Mouse (Mus musculus) lung, adult 2 months (tissue): ENCODE results near the gene Gatad1.
"Not testable (repeated sequence)": the region's sequence is repeated elsewhere in the genome, so short reads cannot be mapped to it uniquely, and the experiment has no call there.

Experiments used
- CTCF ChIP-seq: fragments of 200-500 bp; IDR thresholded peaks from 2 replicates; pipeline ENCODE4 v1.5.1; 2011; ENCODE audit warnings: mild to moderate bottlenecking, low read length, control low read depth; ENCODE audit not compliant: insufficient read depth
- POLR2A ChIP-seq: fragments of 200-500 bp; IDR thresholded peaks from 2 replicates; pipeline ENCODE4 v1.6.1; 2011; ENCODE audit warnings: low read depth, mild to moderate bottlenecking, control low read depth, low read length, borderline replicate concordance; ENCODE audit errors: extremely low read depth

DNA sequence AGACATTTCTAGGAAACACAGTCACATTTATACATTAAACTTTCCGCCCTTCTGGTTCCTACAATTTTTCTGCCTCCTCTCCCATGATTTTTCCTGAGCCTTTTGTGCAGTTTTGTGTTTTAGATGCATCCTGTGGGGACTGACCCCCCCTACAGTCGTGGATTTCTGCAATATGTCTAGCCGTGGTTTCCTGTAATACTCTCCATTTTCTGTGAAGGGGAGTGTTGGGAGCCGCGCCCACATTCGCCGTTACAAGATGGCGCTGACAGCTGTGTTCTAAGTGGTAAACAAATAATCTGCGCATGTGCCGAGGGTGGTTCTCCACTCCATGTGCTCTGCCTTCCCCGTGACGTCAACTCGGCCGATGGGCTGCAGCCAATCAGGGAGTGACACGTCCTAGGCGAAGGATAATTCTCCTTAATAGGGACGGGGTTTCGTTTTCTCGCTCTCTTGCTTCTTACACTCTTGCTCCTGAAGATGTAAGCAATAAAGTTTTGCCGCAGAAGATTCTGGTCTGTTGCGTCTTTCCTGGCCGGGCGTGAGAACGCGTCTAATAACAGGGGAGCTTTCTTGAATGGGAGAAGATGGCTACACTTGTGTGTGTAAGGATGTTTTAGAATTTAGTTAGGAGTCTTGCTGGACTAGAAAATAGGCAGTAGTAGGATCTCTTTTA lies 3.9 kb downstream of the Gatad1 start:
- TF ChIP-seq POLR2A, CTCF: not testable (repeated sequence)
